Mouse (Mus musculus) liver, adult 2 months (tissue): ENCODE results near the gene Yjefn3.

ENCODE experiments used
- CTCF ChIP-seq: fragments of 200-500 bp; IDR thresholded peaks from 2 replicates; pipeline ENCODE4 v1.5.1; 2011; ENCODE audit warnings: low read depth, low read length, control low read depth
- POLR2A ChIP-seq: fragments of 200-500 bp; IDR thresholded peaks from 2 replicates; pipeline ENCODE4 v1.6.1; 2011; ENCODE audit warnings: low read length, control low read depth; ENCODE audit not compliant: insufficient read depth; ENCODE audit errors: extremely low read depth

GRCm38 (mm10) chr8:69919010-69919409 lies 16.5 kb upstream of the Yjefn3 start:
- TF ChIP-seq CTCF (peak; percentile 53), POLR2A (no peak)
